Mouse (Mus musculus): ENCODE data around the gene Pcgf1. TPM values are rescaled to one million over a fixed set of nuclear protein-coding genes. Genes with fewer than 3 reads are reported as not detected.

Gene Pcgf1
- polyA plus RNA-seq, 1 experiment from 2014 or later: 44.3 TPM

MicroRNAs within 50 kb of the gene (microRNA counts, 519-probe panel; counts per million panel counts)
- microRNA mmu-miR-3470a+mmu-miR-3470b: 236 counts per million, percentile 44 among the panel's probes with 10 or more counts

Small RNA genes within 50 kb of the gene (microRNA-seq; reads per million reads assigned to microRNA genes)
- gene Mir3470a: not detected
- not detected for gene Mir7040

Other genes with a start within 250 kb of the Pcgf1 start
- 6.5 and 7.2 TPM in 2 replicates for gene Sema4f, start 138.1 kb upstream of the Pcgf1 start, polyA plus RNA-seq (2015; fragmentation: Nextera tagmentation; extraction: Ambion mirVana)
- 0.25 and 0.88 TPM in 2 replicates for gene M1ap, start 131.0 kb upstream of the Pcgf1 start, polyA plus RNA-seq (2015; fragmentation: Nextera tagmentation; extraction: Ambion mirVana)
- gene Dok1, start 44.4 kb upstream of the Pcgf1 start, polyA plus RNA-seq (2015; fragmentation: Nextera tagmentation; extraction: Ambion mirVana): 11.5 and 12.8 TPM in 2 replicates
- 20.9 and 24.1 TPM in 2 replicates for gene Loxl3, start 43.7 kb upstream of the Pcgf1 start, polyA plus RNA-seq (2015; fragmentation: Nextera tagmentation; extraction: Ambion mirVana)
- gene Aup1, start 23.3 kb upstream of the Pcgf1 start, polyA plus RNA-seq (2015; fragmentation: Nextera tagmentation; extraction: Ambion mirVana): 177 and 206 TPM in 2 replicates
- gene Htra2, start 22.6 kb upstream of the Pcgf1 start, polyA plus RNA-seq (2015; fragmentation: Nextera tagmentation; extraction: Ambion mirVana): 72.6 and 75.4 TPM in 2 replicates
- 1.3 TPM in 2 replicates for gene Dqx1, start 20.0 kb upstream of the Pcgf1 start, polyA plus RNA-seq (2015; fragmentation: Nextera tagmentation; extraction: Ambion mirVana)
- 0.31 and 0.67 TPM in 2 replicates for gene Tlx2, start 7.6 kb upstream of the Pcgf1 start, polyA plus RNA-seq (2015; fragmentation: Nextera tagmentation; extraction: Ambion mirVana)
- gene Lbx2, start 8.5 kb downstream of the Pcgf1 start, polyA plus RNA-seq (2015; fragmentation: Nextera tagmentation; extraction: Ambion mirVana): 0.27 and 0.56 TPM in 2 replicates
- 2.9 and 3.5 TPM in 2 replicates for gene Ccdc142, start 23.7 kb downstream of the Pcgf1 start, polyA plus RNA-seq (2015; fragmentation: Nextera tagmentation; extraction: Ambion mirVana)
- 3.3 and 3.5 TPM in 2 replicates for gene Gm42688, start 23.7 kb downstream of the Pcgf1 start, polyA plus RNA-seq (2015; fragmentation: Nextera tagmentation; extraction: Ambion mirVana)
- 137 and 151 TPM in 2 replicates for gene Mrpl53, start 31.2 kb downstream of the Pcgf1 start, polyA plus RNA-seq (2015; fragmentation: Nextera tagmentation; extraction: Ambion mirVana)
- 45.0 and 45.6 TPM in 2 replicates for gene Mogs, start 37.6 kb downstream of the Pcgf1 start, polyA plus RNA-seq (2015; fragmentation: Nextera tagmentation; extraction: Ambion mirVana)
- 144 and 172 TPM in 2 replicates for gene Wbp1, start 43.7 kb downstream of the Pcgf1 start, polyA plus RNA-seq (2015; fragmentation: Nextera tagmentation; extraction: Ambion mirVana)
- 13.2 and 13.9 TPM in 2 replicates for gene Ino80b, start 47.6 kb downstream of the Pcgf1 start, polyA plus RNA-seq (2015; fragmentation: Nextera tagmentation; extraction: Ambion mirVana)
- 46.7 and 51.8 TPM in 2 replicates for gene Rtkn, start 57.6 kb downstream of the Pcgf1 start, polyA plus RNA-seq (2015; fragmentation: Nextera tagmentation; extraction: Ambion mirVana)
- 7.1 and 7.9 TPM in 2 replicates for gene Wdr54, start 78.5 kb downstream of the Pcgf1 start, polyA plus RNA-seq (2015; fragmentation: Nextera tagmentation; extraction: Ambion mirVana)
- 2.0 and 2.8 TPM in 2 replicates for gene 1700003E16Rik, start 78.5 kb downstream of the Pcgf1 start, polyA plus RNA-seq (2015; fragmentation: Nextera tagmentation; extraction: Ambion mirVana)
- gene Dctn1, start 88.1 kb downstream of the Pcgf1 start, polyA plus RNA-seq (2015; fragmentation: Nextera tagmentation; extraction: Ambion mirVana): 87.7 and 90.0 TPM in 2 replicates
- 0.15 and 0.20 TPM in 2 replicates for gene Slc4a5, start 142.0 kb downstream of the Pcgf1 start, polyA plus RNA-seq (2015; fragmentation: Nextera tagmentation; extraction: Ambion mirVana)
- gene Mthfd2, start 248.0 kb downstream of the Pcgf1 start, polyA plus RNA-seq (2015; fragmentation: Nextera tagmentation; extraction: Ambion mirVana): 36.3 and 37.0 TPM in 2 replicates
- 60.1 and 65.1 TPM in 2 replicates for gene Mob1a, start 248.1 kb downstream of the Pcgf1 start, polyA plus RNA-seq (2015; fragmentation: Nextera tagmentation; extraction: Ambion mirVana)